Mouse (Mus musculus) inflammation-experienced regulatory T-cells, adult 6 months (primary cell): ENCODE data around the gene Hgf. TPM values are rescaled to one million over a fixed set of nuclear protein-coding genes. Genes with fewer than 3 reads are reported as not detected.

Source experiments
- ATAC-seq: one replicate; pipeline ENCODE4 v1.8.0; 2017
- polyA plus RNA-seq, 3 experiments: library from polyadenylated mRNA; unstranded; fragments of 100-300 nt; shearing (Covaris generic); gene quantifications; one replicate each; pipeline ENCODE4 v1.2.1; 2017

Hgf gene
- 1 to 10 TPM; 2.4 to 7.5 (median 3.6) TPM for polyA plus RNA-seq

GRCm38 (mm10) chr5:16553304-16554047 is at the start of gene Hgf:
Hgf (plus strand) TSS chr5:16553495.
- ATAC-seq: peak; percentile 37

GRCm38 (mm10) chr5:16506702-16507350 is 46.5 kb upstream of the Hgf start:
- ATAC-seq: no peak

GRCm38 (mm10) chr5:16531619-16532277 is 21.5 kb upstream of the Hgf start:
- ATAC-seq: no peak

- no peak for ATAC-seq
These were observed 15.2 kb upstream of the Hgf start for GRCm38 (mm10) chr5:16538067-16538466.

- ATAC-seq: no peak
These were observed 11.7 kb upstream of the Hgf start for GRCm38 (mm10) chr5:16541561-16542116.

GRCm38 (mm10) chr5:16547490-16547889 is 5.8 kb upstream of the Hgf start:
- no peak for ATAC-seq

GRCm38 (mm10) chr5:16552647-16553046 is 648 bp upstream of the Hgf start:
- no peak for ATAC-seq

- no peak for ATAC-seq
These were observed 7.0 kb downstream of the Hgf start for GRCm38 (mm10) chr5:16560247-16560646.

- no peak for ATAC-seq
These were observed 15.7 kb downstream of the Hgf start for GRCm38 (mm10) chr5:16568997-16569396.

GRCm38 (mm10) chr5:16577882-16578742 is 24.8 kb downstream of the Hgf start:
- ATAC-seq: no peak

GRCm38 (mm10) chr5:16595699-16596098 is 42.4 kb downstream of the Hgf start:
- no peak for ATAC-seq

- ATAC-seq: no peak
These were observed 44.7 kb downstream of the Hgf start for GRCm38 (mm10) chr5:16597996-16598395.

GRCm38 (mm10) chr5:16601463-16601862 is 48.2 kb downstream of the Hgf start:
- no peak for ATAC-seq

- no peak for ATAC-seq
These were observed 79.7 kb downstream of the Hgf start for GRCm38 (mm10) chr5:16632996-16633395.

GRCm38 (mm10) chr5:16646417-16646816 is 93.1 kb downstream of the Hgf start:
- ATAC-seq: no peak

- no peak for ATAC-seq
These were observed 94.4 kb downstream of the Hgf start for GRCm38 (mm10) chr5:16647701-16648100.

GRCm38 (mm10) chr5:16650240-16650639 is 96.9 kb downstream of the Hgf start:
- ATAC-seq: no peak

- ATAC-seq: no peak
These were observed 100.7 kb downstream of the Hgf start for GRCm38 (mm10) chr5:16654022-16654421.
